8 mouse cellular contexts compared by ENCODE assay signal in the genomic region with DNA sequence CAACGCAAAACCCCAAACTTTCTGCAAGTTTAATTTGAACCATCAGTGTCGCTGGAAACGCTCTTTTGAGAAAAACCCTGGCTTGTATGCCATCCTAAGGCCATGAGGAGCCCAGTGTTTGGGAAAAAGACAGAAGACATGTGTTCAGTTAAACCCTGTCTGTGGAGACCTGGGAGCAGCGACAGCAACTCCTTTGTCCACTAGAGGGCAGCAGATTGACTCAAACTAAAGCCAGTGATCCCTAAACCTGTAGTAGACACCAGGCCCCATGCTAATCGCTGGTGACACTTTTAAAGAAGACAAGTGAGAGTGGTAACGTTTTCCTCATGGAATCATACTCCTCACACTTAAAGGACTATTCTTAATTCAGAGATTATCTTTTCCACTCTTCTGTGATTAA.
A peak's percentile ranks its signal among the peaks of the same experiment; 100 is the strongest.
DNase-seq lines count a peak whose midpoint lies in the region; ATAC-seq lines count a peak whose summit lies in the region.

No protein-coding gene starts in this region.

- no peaks in the 10 kb centered on the region for H3K27me3 ChIP-seq in liver, embryonic 11.5 days (replicated peaks; ENCODE audit: control insufficient read depth, insufficient read depth, low read length)
- no peaks in the 10 kb centered on the region for H3K27me3 ChIP-seq in neural tube, embryonic 11.5 days (ENCODE audit: control insufficient read depth, insufficient read depth, low read length)

- H3K4me3 ChIP-seq in liver, embryonic 11.5 days (ENCODE audit: low read depth, low read length): no peak overlapping the region
- no peak overlapping the region for H3K4me3 ChIP-seq in neural tube, embryonic 11.5 days (ENCODE audit: low read depth, low read length)

- peak; percentile 20 to 42 for DNase-seq in CD8-positive naive resting alpha-beta T cell, adult 2 months (ENCODE audit: low read depth in 2 of 2, low spot score in 2 of 2)
- DNase-seq in adrenal gland, adult (ENCODE audit: inconsistent age in 2 of 2, low spot score in 1 of 2): peak; percentile 28 to 85
- DNase-seq in gastrocnemius, postnatal 10 days: peak; percentile 43
- peak; percentile 34 to 56 for DNase-seq in kidney, adult 8-10 months
- no peak for DNase-seq in liver, embryonic 11.5 days (ENCODE audit: low spot score)
- peak; percentile 72 for DNase-seq in neural tube, embryonic 11.5 days (ENCODE audit: low spot score)
- DNase-seq in telencephalon, adult 2 months (ENCODE audit: low read depth, low spot score): peak; percentile 53

- peak; percentile 92 for ATAC-seq in common myeloid progenitor, adult 5-6 weeks (replicated peaks; ENCODE audit: low read depth, poor library complexity, severe bottlenecking)
- ATAC-seq in liver, embryonic 11.5 days (replicated peaks; ENCODE audit: low FRiP score): 0 out of 2 replicates have a peak, but pooled peaks have one; percentile 60
- no peak; the same call in 1 of the 2 replicates for ATAC-seq in neural tube, embryonic 11.5 days (ENCODE audit: insufficient read depth, low FRiP score, low TSS enrichment)

- H3K27ac ChIP-seq in liver, embryonic 11.5 days (ENCODE audit: low read depth, low read length): no peak overlapping the region
- no peak overlapping the region for H3K27ac ChIP-seq in neural tube, embryonic 11.5 days (ENCODE audit: low read depth, low read length)

- no peak overlapping the region for H3K4me2 ChIP-seq in liver, embryonic 11.5 days
- H3K4me2 ChIP-seq in neural tube, embryonic 11.5 days (ENCODE audit: low read depth): no peak overlapping the region

- no peaks in the 10 kb centered on the region for H3K4me1 ChIP-seq in liver, embryonic 11.5 days (replicated peaks; ENCODE audit: control insufficient read depth, insufficient read depth, low read length)
- no peaks in the 10 kb centered on the region for H3K4me1 ChIP-seq in neural tube, embryonic 11.5 days (ENCODE audit: control insufficient read depth, insufficient read depth, low read length)

- no peaks in the 10 kb centered on the region for H3K9me3 ChIP-seq in liver, embryonic 11.5 days (ENCODE audit: control insufficient read depth, low read length)
- H3K9me3 ChIP-seq in neural tube, embryonic 11.5 days (ENCODE audit: control insufficient read depth, low read length): no peaks in the 10 kb centered on the region

- 28% methylated on average over 6 of the region's 6 CpGs for WGBS in liver, embryonic 11.5 days
- 40% methylated on average over 6 of the region's 6 CpGs for WGBS in neural tube, embryonic 11.5 days

- H3K9ac ChIP-seq in liver, embryonic 11.5 days (ENCODE audit: low read depth, low read length): no peak overlapping the region
- H3K9ac ChIP-seq in neural tube, embryonic 11.5 days (ENCODE audit: low read length): no peak overlapping the region

- H3K36me3 ChIP-seq in liver, embryonic 11.5 days (ENCODE audit: control insufficient read depth, insufficient read depth, low read length): no peaks in the 10 kb centered on the region
- no peaks in the 10 kb centered on the region for H3K36me3 ChIP-seq in neural tube, embryonic 11.5 days (ENCODE audit: control insufficient read depth, insufficient read depth, low read length)
